Comparison of ENCODE assay signal across 8 mouse cellular contexts in genomic region chr8:127227407-127227806, GRCm38 (mm10).
DNase-seq lines count a peak whose midpoint lies in the region; ATAC-seq and TF ChIP-seq lines count a peak whose summit lies in the region.

No protein-coding gene starts in this region.

- peaks cover 18% of the 10 kb centered on the region for H3K4me1 ChIP-seq in liver, adult 2 months (ENCODE audit: control insufficient read depth, insufficient read depth, low read length)
- no peaks in the 10 kb centered on the region for H3K4me1 ChIP-seq in liver, embryonic 11.5 days (replicated peaks; ENCODE audit: control insufficient read depth, insufficient read depth, low read length)
- peaks cover 4% of the 10 kb centered on the region for H3K4me1 ChIP-seq in forebrain, embryonic 16.5 days (replicated peaks; ENCODE audit: control insufficient read depth, insufficient read depth, low read length)

- H3K27ac ChIP-seq in liver, adult 2 months (replicated peaks; ENCODE audit: insufficient read depth, low read depth, low read length), result no peak overlapping the region
- no peak overlapping the region for H3K27ac ChIP-seq in liver, embryonic 11.5 days (ENCODE audit: low read depth, low read length)
- H3K27ac ChIP-seq in forebrain, embryonic 16.5 days (ENCODE audit: low read length), result no peak overlapping the region

- TF ChIP-seq CTCF in liver, adult 2 months (IDR thresholded peaks at IDR 0.05; ENCODE audit: low read depth, low read length), result no peak

- H3K4me3 ChIP-seq in liver, adult 2 months (ENCODE audit: insufficient read depth, low read depth, low read length), result no peak overlapping the region
- H3K4me3 ChIP-seq in liver, embryonic 11.5 days (ENCODE audit: low read depth, low read length), result no peak overlapping the region
- no peak overlapping the region for H3K4me3 ChIP-seq in forebrain, embryonic 16.5 days (replicated peaks; ENCODE audit: low read length)

- no peak for ATAC-seq in liver, embryonic 11.5 days (replicated peaks; ENCODE audit: low FRiP score)
- peak; percentile 64; the same call in 1 of the 2 replicates for ATAC-seq in forebrain, embryonic 16.5 days

- H3K79me2 ChIP-seq in liver, adult 2 months (ENCODE audit: control insufficient read depth, insufficient read depth, low read length), result peaks cover 16% of the 10 kb centered on the region

- WGBS in liver, adult 2 months, result 60% methylated on average over 4 of the region's 4 CpGs
- WGBS in liver, embryonic 11.5 days, result 81% methylated on average over 4 of the region's 4 CpGs
- 57% methylated on average over 4 of the region's 4 CpGs for WGBS in forebrain, embryonic 16.5 days

- no peak overlapping the region for H3K4me2 ChIP-seq in liver, embryonic 11.5 days
- no peak overlapping the region for H3K4me2 ChIP-seq in forebrain, embryonic 16.5 days (ENCODE audit: low read length)

- H3K9ac ChIP-seq in liver, adult 2 months (ENCODE audit: low read depth, low read length), result no peak overlapping the region
- H3K9ac ChIP-seq in liver, embryonic 11.5 days (ENCODE audit: low read depth, low read length), result no peak overlapping the region
- H3K9ac ChIP-seq in forebrain, embryonic 16.5 days (replicated peaks; ENCODE audit: low read depth, low read length), result no peak overlapping the region

- TF ChIP-seq POLR2A in liver, adult 2 months (IDR thresholded peaks at IDR 0.05; ENCODE audit: extremely low read depth, insufficient read depth, low read length), result no peak

- no peaks in the 10 kb centered on the region for H3K9me3 ChIP-seq in liver, embryonic 11.5 days (ENCODE audit: control insufficient read depth, low read length)
- H3K9me3 ChIP-seq in forebrain, embryonic 16.5 days (ENCODE audit: control insufficient read depth, low read length), result no peaks in the 10 kb centered on the region

- H3K36me3 ChIP-seq in liver, adult 2 months (ENCODE audit: control insufficient read depth, insufficient read depth, low read length), result no peaks in the 10 kb centered on the region
- H3K36me3 ChIP-seq in liver, embryonic 11.5 days (ENCODE audit: control insufficient read depth, insufficient read depth, low read length), result no peaks in the 10 kb centered on the region
- H3K36me3 ChIP-seq in forebrain, embryonic 16.5 days (ENCODE audit: control insufficient read depth, insufficient read depth), result no peaks in the 10 kb centered on the region

- no peaks in the 10 kb centered on the region for H3K27me3 ChIP-seq in liver, adult 2 months (ENCODE audit: control insufficient read depth, insufficient read depth, low read length)
- no peaks in the 10 kb centered on the region for H3K27me3 ChIP-seq in liver, embryonic 11.5 days (replicated peaks; ENCODE audit: control insufficient read depth, insufficient read depth, low read length)
- no peaks in the 10 kb centered on the region for H3K27me3 ChIP-seq in forebrain, embryonic 16.5 days (replicated peaks; ENCODE audit: control insufficient read depth, insufficient read depth, low read length)

- DNase-seq in cerebellum, postnatal 10 days, result peak; percentile 10 to 13
- DNase-seq in cerebellum, adult 9-10 months, result no peak
- DNase-seq in liver, adult 2 months (ENCODE audit: extremely low read depth, low read depth, low spot score), result peak; percentile 74
- DNase-seq in liver, embryonic 11.5 days (ENCODE audit: low spot score), result no peak
- peak; percentile 46 for DNase-seq in lung, postnatal 25 days (ENCODE audit: low spot score)
- no peak for DNase-seq in c-Kit-positive CD71-positive TER-119-positive erythroid progenitor cells, embryonic 14.5 days (ENCODE audit: low spot score)
- no peak for DNase-seq in cerebellum, postnatal 4 days (ENCODE audit: low spot score in 2 of 2)

Comparison
In these comparisons a context has a peak if more than half of its experiments do, and no peak if none do; other contexts are left out.
1. DNase-seq: peak in cerebellum, postnatal 10 days (2 of 2), liver, adult 2 months (single experiment) and lung, postnatal 25 days (single experiment); none in cerebellum, adult 9-10 months (single experiment), liver, embryonic 11.5 days (single experiment), c-Kit-positive CD71-positive TER-119-positive erythroid progenitor cells, embryonic 14.5 days (single experiment) and cerebellum, postnatal 4 days (0 of 2).